Mouse (Mus musculus) neural tube, embryonic 12.5 days (tissue): ENCODE results near the gene Edem2. TPM values are rescaled to one million over a fixed set of nuclear protein-coding genes. Genes with fewer than 3 reads are reported as not detected.
"Not testable (repeated sequence)": the region's sequence is repeated elsewhere in the genome, so short reads cannot be mapped to it uniquely, and the experiment has no call there.

Experiments
- ATAC-seq: fragments of 200-750 bp; cut with Nextera tagmentation; 2 replicates; pipeline ENCODE4 v1.8.0; 2017; ENCODE audit warnings: low read depth, mild to moderate bottlenecking, moderate TSS enrichment, moderate library complexity; ENCODE audit not compliant: low FRiP score
- H3K27ac ChIP-seq: fragments of 300-500 bp; sonication (generic); 2 replicates; pipeline ENCODE4 v1.5.1; 2016
- H3K27me3 ChIP-seq: fragments of 300-500 bp; sonication (generic); replicated peaks from 2 replicates; pipeline ENCODE4 v1.6.1; 2016; ENCODE audit warnings: mild to moderate bottlenecking
- H3K36me3 ChIP-seq: fragments of 300-500 bp; sonication (generic); 2 replicates; pipeline ENCODE4 v1.6.1; 2016; ENCODE audit warnings: mild to moderate bottlenecking
- H3K4me1 ChIP-seq: fragments of 300-500 bp; sonication (generic); 2 replicates; pipeline ENCODE4 v1.6.1; 2016
- H3K4me2 ChIP-seq: fragments of 300-500 bp; sonication (generic); replicated peaks from 2 replicates; pipeline ENCODE4 v1.6.1; 2016; ENCODE audit warnings: mild to moderate bottlenecking
- H3K4me3 ChIP-seq: fragments of 300-500 bp; sonication (generic); 2 replicates; pipeline ENCODE4 v1.5.1; 2016
- H3K9ac ChIP-seq: fragments of 300-500 bp; sonication (generic); 2 replicates; pipeline ENCODE4 v1.6.1; 2016; ENCODE audit warnings: mild to moderate bottlenecking
- H3K9me3 ChIP-seq: fragments of 300-500 bp; sonication (generic); 2 replicates; pipeline ENCODE4 v1.6.1; 2016; ENCODE audit warnings: mild to moderate bottlenecking
- WGBS: fragments of 180-500 bp; shearing (Covaris S2); methylation state at CpG from one replicate; pipeline ENCODE4 v1.1.7; 2016; 5-methylcytosine and 5-hydroxymethylcytosine counted together
- polyA plus RNA-seq: library from polyadenylated mRNA; unstranded; fragments of >200 nt; fragmentation: Nextera tagmentation; extraction: Ambion mirVana; gene quantifications from 2 replicates; pipeline ENCODE4 v1.2.1, GENCODE M21; 2016

Edem2 gene
- polyA plus RNA-seq, 1 experiment from 2014 or later: 37.4 TPM

- Histone ChIP-seq H3K4me2 (no peak overlapping the region), H3K9me3 (no peaks in the 10 kb centered on the region), H3K4me3 (no peak overlapping the region), H3K27me3 (peaks cover 9% of the 10 kb centered on the region; the same call in 1 of the 2 replicates), H3K36me3 (no peaks in the 10 kb centered on the region), H3K27ac (no peak overlapping the region), H3K4me1 (peaks cover 5% of the 10 kb centered on the region; the same call in 1 of the 2 replicates), H3K9ac (no peak overlapping the region)
- WGBS: 4% methylated on average over 1 of the region's 1 CpGs
- ATAC-seq: no peak
Observed at GRCm38 (mm10) chr2:155755746-155756145, 26.5 kb upstream of the Edem2 start.

GRCm38 (mm10) chr2:155751014-155751786, 21.9 kb upstream of the Edem2 start, which contains the start of gene Procr:
Gene Procr, plus strand, starts transcription at chr2:155751117.
- no peak within 1 kb of the TSS for H3K27ac ChIP-seq
- H3K4me3 ChIP-seq: peak within 1 kb of the TSS; percentile 29
- H3K9me3 ChIP-seq: no peaks in the 10 kb centered on the region
- peak within 1 kb of the TSS; percentile 63 for H3K4me2 ChIP-seq
- no peak for ATAC-seq
- H3K4me1 ChIP-seq: peaks cover 5% of the 10 kb centered on the region; the same call in 1 of the 2 replicates
- H3K9ac ChIP-seq: peak within 1 kb of the TSS; percentile 18
- peaks cover 9% of the 10 kb centered on the region; the same call in 1 of the 2 replicates for H3K27me3 ChIP-seq
- no peaks in the 10 kb centered on the region for H3K36me3 ChIP-seq
- WGBS: 4% methylated on average over 25 of the region's 25 CpGs

- ATAC-seq: no peak
- WGBS: 93% methylated on average over 4 of the region's 4 CpGs
Observed at GRCm38 (mm10) chr2:155749394-155749793, 20.1 kb upstream of the Edem2 start.

GRCm38 (mm10) chr2:155745487-155745886, 16.2 kb upstream of the Edem2 start:
- no peaks in the 10 kb centered on the region for H3K9me3 ChIP-seq
- no peaks in the 10 kb centered on the region for H3K27me3 ChIP-seq
- H3K9ac ChIP-seq: no peak overlapping the region
- no peak for ATAC-seq
- H3K4me1 ChIP-seq: no peaks in the 10 kb centered on the region
- H3K36me3 ChIP-seq: no peaks in the 10 kb centered on the region
- no peak overlapping the region for H3K4me2 ChIP-seq
- H3K27ac ChIP-seq: no peak overlapping the region
- 72% methylated on average over 3 of the region's 3 CpGs for WGBS
- no peak overlapping the region for H3K4me3 ChIP-seq

More at GRCm38 (mm10) chr2:155749394-155749793, 20.1 kb upstream of the Edem2 start:
- H3K36me3 ChIP-seq: no peaks in the 10 kb centered on the region
- peaks cover 5% of the 10 kb centered on the region; the same call in 1 of the 2 replicates for H3K4me1 ChIP-seq
- no peak overlapping the region for H3K9ac ChIP-seq
- no peaks in the 10 kb centered on the region for H3K9me3 ChIP-seq
- no peak overlapping the region for H3K4me3 ChIP-seq
- H3K4me2 ChIP-seq: no peak overlapping the region
- H3K27me3 ChIP-seq: peaks cover 9% of the 10 kb centered on the region; the same call in 1 of the 2 replicates
- no peak overlapping the region for H3K27ac ChIP-seq

GRCm38 (mm10) chr2:155743351-155743750, 14.1 kb upstream of the Edem2 start:
- 92% methylated on average over 9 of the region's 9 CpGs for WGBS

GRCm38 (mm10) chr2:155742931-155743337, 13.7 kb upstream of the Edem2 start:
- Histone ChIP-seq H3K27ac (no peak overlapping the region), H3K9me3 (no peaks in the 10 kb centered on the region), H3K9ac (no peak overlapping the region), H3K36me3 (no peaks in the 10 kb centered on the region), H3K4me2 (no peak overlapping the region), H3K4me1 (no peaks in the 10 kb centered on the region), H3K27me3 (no peaks in the 10 kb centered on the region), H3K4me3 (no peak overlapping the region)
- 81% methylated on average over 12 of the region's 12 CpGs for WGBS
- ATAC-seq: no peak

More at GRCm38 (mm10) chr2:155743351-155743750, 14.1 kb upstream of the Edem2 start:
- H3K4me2 ChIP-seq: no peak overlapping the region
- no peak overlapping the region for H3K27ac ChIP-seq
- no peak overlapping the region for H3K9ac ChIP-seq
- H3K36me3 ChIP-seq: no peaks in the 10 kb centered on the region
- no peaks in the 10 kb centered on the region for H3K4me1 ChIP-seq
- no peaks in the 10 kb centered on the region for H3K27me3 ChIP-seq
- H3K4me3 ChIP-seq: no peak overlapping the region
- H3K9me3 ChIP-seq: no peaks in the 10 kb centered on the region
- ATAC-seq: no peak

GRCm38 (mm10) chr2:155742211-155742610, 12.9 kb upstream of the Edem2 start:
- WGBS: 92% methylated on average over 11 of the region's 11 CpGs
- no peaks in the 10 kb centered on the region for H3K27me3 ChIP-seq

GRCm38 (mm10) chr2:155737803-155738202, 8.5 kb upstream of the Edem2 start:
- H3K9ac ChIP-seq: no peak overlapping the region
- no peak overlapping the region for H3K27ac ChIP-seq
- WGBS: 46% methylated on average over 9 of the region's 9 CpGs
- H3K4me2 ChIP-seq: no peak overlapping the region
- ATAC-seq: no peak
- H3K4me3 ChIP-seq: no peak overlapping the region
- no peaks in the 10 kb centered on the region for H3K9me3 ChIP-seq
- H3K27me3 ChIP-seq: no peaks in the 10 kb centered on the region
- no peaks in the 10 kb centered on the region for H3K4me1 ChIP-seq
- H3K36me3 ChIP-seq: no peaks in the 10 kb centered on the region

More at GRCm38 (mm10) chr2:155742211-155742610, 12.9 kb upstream of the Edem2 start:
- H3K4me1 ChIP-seq: no peaks in the 10 kb centered on the region
- no peak for ATAC-seq
- H3K9ac ChIP-seq: no peak overlapping the region
- no peak overlapping the region for H3K27ac ChIP-seq
- no peaks in the 10 kb centered on the region for H3K9me3 ChIP-seq
- no peak overlapping the region for H3K4me2 ChIP-seq
- H3K36me3 ChIP-seq: no peaks in the 10 kb centered on the region
- H3K4me3 ChIP-seq: no peak overlapping the region

GRCm38 (mm10) chr2:155736936-155737335, 7.7 kb upstream of the Edem2 start:
- Histone ChIP-seq H3K4me2 (no peak overlapping the region), H3K9me3 (no peaks in the 10 kb centered on the region), H3K4me3 (no peak overlapping the region), H3K27ac (no peak overlapping the region), H3K36me3 (no peaks in the 10 kb centered on the region), H3K4me1 (no peaks in the 10 kb centered on the region), H3K27me3 (no peaks in the 10 kb centered on the region), H3K9ac (no peak overlapping the region)
- no peak for ATAC-seq
- 84% methylated on average over 6 of the region's 6 CpGs for whole genome bisulfite sequencing

GRCm38 (mm10) chr2:155735766-155736165, 6.5 kb upstream of the Edem2 start, which contains the start of gene Gm17581:
Gene Gm17581, minus strand, starts transcription at chr2:155735866.
- H3K27ac ChIP-seq, ATAC-seq, H3K4me1 ChIP-seq, H3K9ac ChIP-seq, H3K27me3 ChIP-seq, H3K9me3 ChIP-seq, H3K4me2 ChIP-seq, H3K36me3 ChIP-seq, H3K4me3 ChIP-seq: not testable (repeated sequence)
- WGBS: 86% methylated on average over 5 of the region's 5 CpGs

- no peak for ATAC-seq
Observed at GRCm38 (mm10) chr2:155735080-155735479, 5.8 kb upstream of the Edem2 start.

GRCm38 (mm10) chr2:155728742-155729141, 533 bp downstream of the Edem2 start:
- H3K4me3 ChIP-seq: peak overlapping the region; percentile 94
- ATAC-seq: peak; percentile 34; the same call in 1 of the 2 replicates
- H3K9ac ChIP-seq: peak overlapping the region; percentile 79
- H3K27ac ChIP-seq: no peak overlapping the region
- 4% methylated on average over 15 of the region's 15 CpGs for WGBS
- H3K4me2 ChIP-seq: peak overlapping the region; percentile 96
- H3K9me3 ChIP-seq: no peaks in the 10 kb centered on the region
- peaks cover 7% of the 10 kb centered on the region for H3K4me1 ChIP-seq
- H3K36me3 ChIP-seq: peaks cover 8% of the 10 kb centered on the region
- H3K27me3 ChIP-seq: no peaks in the 10 kb centered on the region

More at GRCm38 (mm10) chr2:155735080-155735479, 5.8 kb upstream of the Edem2 start:
- Histone ChIP-seq H3K36me3 (no peaks in the 10 kb centered on the region), H3K9ac (no peak overlapping the region), H3K27me3 (no peaks in the 10 kb centered on the region), H3K4me1 (no peaks in the 10 kb centered on the region), H3K9me3 (no peaks in the 10 kb centered on the region), H3K4me3 (no peak overlapping the region), H3K4me2 (no peak overlapping the region), H3K27ac (no peak overlapping the region)
- WGBS: 88% methylated on average over 5 of the region's 5 CpGs
